Mouse (Mus musculus) heart, adult 8-10 months (tissue): Measurements from ENCODE around the gene Aldh1a3. TPM values are rescaled to one million over a fixed set of nuclear protein-coding genes. Genes with fewer than 3 reads are reported as not detected.

Experiments
- DNase-seq: peaks from one replicate; pipeline ENCODE4 v3.0.0; 2022; ENCODE audit warnings: low spot score
- total RNA-seq, 4 experiments: library from RNA; stranded (reverse); gene quantifications; 2 replicates each; pipeline ENCODE4 v1.2.4; 2022

Aldh1a3 gene
- total RNA-seq, 4 experiments from 2014 or later, result 0.90 to 1.4 (median 1.2) TPM

DNA sequence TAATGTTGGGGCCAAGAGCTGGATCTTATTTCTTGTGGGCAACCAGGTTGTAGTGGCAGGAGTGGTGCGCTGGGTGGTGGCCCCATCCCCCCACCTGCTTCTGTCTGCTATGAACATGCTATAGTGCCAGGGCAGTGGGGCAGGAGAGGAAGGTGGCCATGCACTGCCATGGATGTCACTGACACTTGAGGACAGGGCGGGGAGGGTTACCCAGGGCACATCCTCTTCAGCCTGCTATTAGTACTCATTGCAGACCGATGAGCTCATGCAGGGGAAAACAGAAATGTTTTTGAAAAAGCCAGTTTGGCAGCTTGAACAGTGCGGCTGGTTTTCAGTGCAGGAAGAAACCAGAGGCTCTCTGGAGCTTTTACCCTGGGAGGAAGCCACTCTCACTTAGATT is 10.5 kb downstream of the Aldh1a3 start:
- DNase-seq, result no peak

DNA sequence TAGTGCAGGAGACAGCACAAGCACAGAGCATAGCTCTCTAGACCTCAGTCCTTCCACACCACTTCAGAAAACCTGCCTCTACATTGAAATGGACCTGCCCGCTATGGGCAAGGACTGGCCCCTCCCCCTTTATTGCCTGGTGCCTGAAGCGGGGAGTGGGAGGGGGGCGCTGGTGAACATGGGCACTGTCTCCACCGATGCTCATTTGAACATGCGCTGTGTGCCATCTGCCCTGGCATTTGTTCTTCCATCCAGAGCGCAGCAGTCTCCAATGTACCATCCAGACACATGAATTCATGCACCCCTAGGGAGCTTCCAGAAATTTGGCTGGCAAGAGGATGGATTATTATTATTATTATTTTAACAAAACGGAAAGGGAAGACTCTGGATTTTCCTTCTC is 14.2 kb downstream of the Aldh1a3 start:
- no peak for DNase-seq

DNA sequence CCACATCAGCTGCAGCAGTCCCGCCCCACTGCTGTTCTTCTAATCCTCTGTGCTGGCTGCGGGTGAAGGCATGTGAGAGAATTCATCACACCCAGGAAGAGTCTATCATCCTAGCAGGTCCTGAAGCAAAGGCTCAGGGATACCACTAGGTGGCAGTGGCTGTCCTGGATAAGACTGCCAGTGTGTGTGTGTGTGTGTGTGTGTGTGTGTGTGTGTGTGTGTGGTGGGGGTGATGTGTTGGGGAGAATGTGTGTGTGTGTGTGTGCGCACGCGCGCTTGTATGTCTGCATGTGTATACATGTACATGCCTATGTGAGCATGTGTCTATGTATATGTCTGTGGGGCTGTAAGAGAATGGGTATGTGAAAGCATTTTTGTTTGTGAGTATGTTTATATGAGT is 17.9 kb downstream of the Aldh1a3 start:
- DNase-seq, result no peak

DNA sequence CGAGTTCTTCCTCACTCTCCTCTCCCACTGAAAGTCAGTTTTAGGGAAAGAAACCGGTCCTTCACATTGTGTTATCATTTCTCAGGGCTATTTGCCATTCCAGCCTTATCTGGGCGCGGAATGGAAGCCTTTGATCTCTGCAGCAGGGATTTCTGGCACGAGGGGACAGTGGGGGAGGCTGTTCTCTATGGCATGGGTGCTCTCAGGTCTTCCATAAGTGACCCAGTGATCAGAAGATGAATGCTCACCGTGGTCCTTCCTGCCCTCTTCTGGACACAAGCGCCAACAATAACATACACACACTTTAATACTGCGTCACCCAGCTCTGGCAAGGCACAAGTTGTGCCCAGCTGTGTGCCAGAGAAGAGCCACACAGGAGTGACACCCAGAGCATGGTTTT is 20.3 kb downstream of the Aldh1a3 start:
- DNase-seq, result no peak

DNA sequence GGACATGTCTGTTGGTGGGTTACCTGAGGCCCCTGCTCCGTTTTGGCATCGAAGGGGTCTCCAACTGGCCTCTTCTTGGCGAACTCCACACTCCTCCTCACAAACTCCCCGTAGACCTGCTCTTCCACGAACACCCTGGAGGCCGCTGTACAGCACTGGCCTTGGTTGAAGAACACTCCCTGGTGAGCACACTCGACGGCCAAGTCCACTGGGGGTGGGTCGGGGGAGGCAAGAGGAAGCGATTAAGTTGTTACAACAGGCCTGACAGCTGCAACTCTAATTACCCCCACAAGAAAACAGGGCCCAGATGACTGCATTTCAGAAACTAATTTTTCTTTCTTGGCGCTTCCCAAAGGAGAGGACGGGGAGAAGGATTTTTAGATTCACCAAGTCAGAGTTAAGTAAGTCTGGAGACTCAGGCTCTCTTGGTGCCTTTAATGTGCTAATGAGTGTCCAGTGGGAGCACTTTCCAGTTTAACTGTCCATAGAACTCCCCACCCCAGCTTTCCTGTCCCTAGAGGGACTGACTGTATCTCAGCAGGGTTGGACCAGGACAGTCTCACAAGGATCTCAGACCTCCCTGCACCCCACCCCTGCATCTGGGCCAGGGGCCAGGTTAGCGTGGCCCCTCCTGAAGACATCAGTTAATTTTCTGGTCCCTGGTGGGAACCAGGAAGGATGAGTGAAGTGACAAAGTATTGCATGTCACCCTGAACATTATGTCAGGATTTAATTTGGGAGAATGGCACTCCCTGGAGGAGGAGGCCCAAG is 21.2 kb downstream of the Aldh1a3 start:
- peak; percentile 24 for DNase-seq

DNA sequence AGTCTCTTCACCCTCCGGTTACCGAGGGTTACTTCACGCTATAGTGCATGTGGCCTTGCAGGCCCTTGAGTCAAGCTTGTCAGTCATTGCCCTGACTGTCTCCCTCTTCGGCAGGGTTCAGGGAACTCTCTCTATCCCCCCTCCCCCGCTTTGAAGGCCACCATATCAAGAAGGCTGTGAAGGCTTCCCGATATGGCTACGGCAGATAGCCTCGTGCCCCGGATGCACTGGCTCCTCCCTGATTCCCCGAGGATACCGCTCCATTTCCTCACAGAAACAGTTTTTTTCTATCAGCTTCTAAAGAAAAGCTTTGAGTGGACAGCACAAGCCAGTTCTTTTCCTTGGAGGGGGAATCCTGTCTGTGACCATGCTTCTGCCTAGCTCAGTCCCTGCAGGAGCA is 21.8 kb downstream of the Aldh1a3 start:
- no peak for DNase-seq

DNA sequence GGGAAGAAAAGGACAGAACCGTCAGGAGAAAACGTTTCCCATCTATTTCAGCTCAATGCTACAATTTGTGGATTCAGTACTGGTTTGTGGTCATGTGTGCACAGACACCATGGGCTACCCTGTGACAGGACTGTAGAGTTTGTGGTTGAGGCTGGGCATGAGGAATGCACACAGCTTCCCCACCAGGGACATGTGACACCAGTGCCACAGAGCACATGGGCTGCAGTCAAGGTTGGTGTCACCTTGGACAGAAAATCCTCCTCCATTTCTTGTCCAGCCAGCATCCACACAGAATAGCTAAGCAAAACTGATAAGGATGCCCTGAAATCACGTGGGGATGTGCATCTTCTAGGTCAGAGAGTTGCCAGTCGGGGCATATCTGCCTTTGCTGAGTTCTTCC is 22.5 kb downstream of the Aldh1a3 start:
- no peak for DNase-seq

DNA sequence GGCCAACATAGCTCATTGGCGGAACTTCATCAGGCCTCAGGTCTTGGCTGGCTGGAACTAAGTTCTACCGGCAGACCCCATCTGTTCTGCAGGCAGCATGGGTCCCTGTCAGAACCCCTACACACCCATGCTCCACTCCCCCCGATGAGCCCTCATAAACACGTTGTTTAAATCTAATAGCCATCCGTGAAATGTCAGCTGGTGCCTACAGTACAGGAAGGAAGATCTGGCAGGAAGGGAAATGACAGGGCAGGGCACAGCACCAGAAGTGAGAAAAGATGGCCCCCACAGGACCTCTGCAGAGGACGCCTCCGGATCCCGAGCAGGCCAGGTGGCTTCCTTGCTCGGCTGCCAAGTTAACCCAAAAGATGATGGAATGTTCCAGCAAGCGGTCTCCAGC is 23.2 kb downstream of the Aldh1a3 start:
- no peak for DNase-seq

DNA sequence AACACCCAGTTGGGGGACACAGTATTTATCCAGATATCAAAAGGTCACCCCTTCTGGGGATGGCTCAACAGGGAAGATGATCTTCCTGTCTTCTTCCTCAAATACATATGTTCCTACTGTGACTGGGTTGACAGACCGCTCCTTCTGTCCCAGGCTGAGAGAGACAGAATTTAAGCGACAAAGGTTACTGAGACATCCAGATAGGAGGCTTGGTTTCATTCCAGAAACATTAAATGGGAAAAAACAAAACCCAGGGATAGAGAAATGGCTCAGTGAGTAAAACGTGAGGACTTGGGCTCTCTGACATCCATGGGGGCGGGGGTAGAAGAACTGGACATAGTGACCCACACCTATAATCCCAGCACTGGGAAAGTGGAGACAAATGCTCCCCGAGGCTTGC is 24.4 kb downstream of the Aldh1a3 start:
- no peak for DNase-seq

DNA sequence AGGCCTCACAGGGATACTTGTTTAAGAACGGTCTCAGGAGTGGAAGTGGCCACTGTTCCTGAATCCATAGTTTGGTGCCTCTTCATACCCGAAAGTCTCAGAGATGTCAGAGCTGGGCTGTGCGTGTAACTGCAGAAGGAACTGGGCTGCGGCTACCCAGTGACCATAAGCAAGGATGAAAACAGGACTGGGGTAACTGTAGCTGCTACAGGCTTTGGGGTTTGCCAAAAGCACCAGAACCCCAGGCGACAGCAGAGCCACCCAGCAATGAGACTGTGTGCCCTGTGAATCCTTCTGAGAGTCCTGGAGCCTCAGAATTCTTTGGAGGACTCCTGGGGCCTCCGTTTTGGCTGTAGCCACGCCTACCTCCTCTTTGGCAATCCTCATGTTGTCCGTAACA is 25.7 kb downstream of the Aldh1a3 start:
- no peak for DNase-seq

DNA sequence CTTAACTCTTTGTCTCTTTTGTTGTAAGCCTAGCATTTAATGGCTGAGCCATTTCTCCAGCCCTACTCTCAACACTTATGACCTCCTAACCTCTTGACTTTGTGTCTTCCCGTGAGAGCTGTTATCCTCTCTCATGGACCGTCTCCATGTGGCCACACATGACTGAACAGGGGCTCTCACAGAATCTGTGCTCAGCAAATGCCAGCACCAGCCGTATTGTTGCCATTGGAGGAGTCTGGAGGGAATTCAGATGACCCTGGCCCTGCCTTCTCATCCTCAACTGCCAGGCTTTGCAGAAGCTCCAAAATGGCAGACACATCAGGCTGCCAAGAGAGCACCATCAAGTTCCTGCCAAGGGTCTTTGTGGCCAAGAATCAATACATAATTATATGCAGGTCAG is 30.0 kb downstream of the Aldh1a3 start:
- DNase-seq, result no peak

DNA sequence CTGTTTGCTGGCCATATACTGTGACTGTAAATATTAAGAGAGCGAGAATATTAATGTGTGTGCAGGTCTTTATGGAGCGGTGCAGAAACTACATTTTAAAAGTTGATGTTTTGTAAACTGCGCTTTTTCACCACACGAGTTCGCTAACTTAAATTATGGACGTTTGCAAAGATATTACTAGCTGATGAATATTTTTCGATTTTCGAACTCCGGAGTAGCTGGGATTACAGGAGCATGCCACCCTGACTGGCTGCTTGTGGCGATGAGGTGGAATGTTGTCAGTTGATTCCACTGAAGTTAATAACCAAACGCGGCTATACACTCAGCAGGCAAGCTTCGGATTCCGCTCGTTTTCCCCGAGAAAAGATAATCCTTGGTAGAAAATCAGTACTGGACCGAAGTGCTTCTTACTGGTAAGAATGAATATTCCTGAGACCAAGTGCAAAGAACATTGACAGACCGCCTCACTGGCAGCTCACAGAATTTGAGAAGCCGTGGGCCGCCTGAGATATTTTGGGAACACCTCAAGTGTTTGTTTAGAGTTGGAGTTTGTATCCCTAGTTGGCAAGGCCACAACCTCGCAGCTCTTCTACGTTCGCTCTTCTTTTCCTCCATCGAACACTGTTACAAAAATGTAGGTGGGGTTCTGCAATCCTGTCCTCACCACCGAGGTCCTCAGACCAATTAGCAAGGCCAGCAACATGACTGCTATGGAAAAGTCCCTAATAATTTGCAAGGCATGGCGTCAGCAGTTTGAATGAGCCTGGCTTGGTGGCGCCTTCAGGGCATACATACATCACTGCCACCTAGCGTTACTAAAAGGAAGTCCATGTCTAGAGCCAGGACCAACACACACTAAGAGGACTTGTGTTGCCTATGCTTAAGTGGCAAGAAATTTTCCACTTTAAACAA is 38.4 kb downstream of the Aldh1a3 start:
- peak; percentile 84 for DNase-seq

DNA sequence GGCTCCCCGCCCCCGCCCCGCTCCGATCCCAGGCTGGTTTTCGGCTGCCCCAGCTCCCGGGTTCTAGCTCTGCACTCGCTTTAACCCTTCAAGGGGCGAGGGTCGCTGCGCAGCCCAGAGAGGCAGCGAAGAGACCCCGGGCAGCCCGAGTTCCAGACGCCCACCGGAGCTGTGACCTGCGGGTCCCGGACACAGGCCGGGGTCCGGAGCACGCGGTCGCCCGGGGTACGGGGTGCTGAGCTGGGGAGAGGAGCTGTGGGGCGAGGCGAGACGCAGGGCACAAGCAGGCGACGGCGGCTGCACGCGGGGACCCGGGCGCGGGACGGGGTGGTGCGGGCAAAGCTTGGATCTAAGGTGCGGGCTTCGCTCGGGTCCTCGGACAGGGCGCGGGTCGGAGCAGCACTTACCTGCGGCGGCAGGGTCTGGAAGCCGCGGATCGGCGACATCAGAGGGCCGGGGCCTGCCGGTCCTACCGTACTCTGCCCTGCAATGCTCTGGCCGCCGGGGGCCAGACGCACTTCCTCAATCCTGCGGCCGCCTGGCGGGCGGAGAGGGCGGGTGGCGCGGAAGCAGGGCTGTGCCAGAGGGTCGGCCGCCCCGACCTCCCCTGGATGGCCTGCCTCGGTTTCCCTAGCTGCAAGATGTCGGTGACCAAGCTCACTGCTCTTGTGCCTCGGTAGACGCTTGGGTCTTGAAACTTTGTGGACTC is 39.4 kb downstream of the Aldh1a3 start, which contains the start of gene Lrrk1:
Gene Lrrk1, minus strand, starts transcription at position 538 of the 709 bp plus-strand sequence.
- DNase-seq, result peak; percentile 49

DNA sequence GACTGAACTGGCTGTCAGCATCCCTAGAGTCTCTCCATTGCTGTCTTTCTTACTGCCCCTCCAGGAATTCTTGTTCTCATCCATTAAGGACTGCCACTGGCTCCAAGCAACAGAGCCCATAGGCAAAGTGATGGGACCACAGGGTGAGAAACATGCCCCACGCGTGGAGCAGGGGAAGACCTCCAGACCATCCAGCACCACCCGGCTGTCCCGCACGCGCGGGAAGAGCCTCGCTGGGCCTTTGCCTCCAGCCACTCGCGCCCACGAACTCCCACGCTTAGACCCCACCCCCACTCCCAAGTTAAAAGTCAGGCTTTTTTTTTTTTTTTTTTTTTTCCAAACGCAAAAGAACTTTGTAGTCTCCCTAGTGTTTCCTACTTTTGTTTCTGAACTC is 39.9 kb downstream of the Aldh1a3 start:
- DNase-seq, result no peak

DNA sequence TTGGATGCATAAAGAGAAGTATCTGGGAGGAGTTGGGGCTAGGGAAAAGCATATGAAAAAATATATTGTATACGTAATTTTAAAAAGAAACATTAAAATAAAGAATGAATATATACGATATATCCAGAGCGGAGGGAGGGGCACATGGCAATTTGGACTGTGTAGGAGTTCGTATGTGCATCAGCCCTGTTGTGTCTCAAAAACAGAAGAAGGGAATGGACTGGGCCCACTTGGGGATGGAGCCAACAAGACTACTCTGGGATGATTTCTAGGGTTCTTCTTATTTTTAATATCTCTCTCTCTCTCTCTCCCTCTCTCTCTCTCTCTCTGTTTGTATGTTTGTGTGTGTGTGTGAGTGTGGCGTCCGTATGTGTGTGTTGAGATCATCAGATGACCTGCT is 40.9 kb downstream of the Aldh1a3 start:
- DNase-seq, result no peak

DNA sequence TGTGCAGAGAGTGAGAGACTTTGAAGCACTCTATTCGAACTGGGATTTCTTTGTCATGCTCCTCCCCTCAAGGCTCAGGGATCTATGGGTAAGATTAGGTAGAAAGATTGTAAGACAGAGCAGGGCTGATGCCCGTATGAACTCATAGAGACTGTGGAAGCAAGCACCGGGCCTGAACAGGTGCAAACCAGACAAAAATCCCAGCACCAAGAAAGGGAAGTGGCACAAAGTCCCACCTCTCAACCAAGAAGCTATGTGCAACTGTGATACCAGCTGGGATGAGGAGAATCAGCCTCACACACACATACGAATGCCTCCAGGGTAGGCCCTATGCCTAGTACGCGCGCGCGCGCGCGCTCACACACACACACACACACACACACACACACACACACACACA is 41.5 kb downstream of the Aldh1a3 start:
- DNase-seq, result no peak

DNA sequence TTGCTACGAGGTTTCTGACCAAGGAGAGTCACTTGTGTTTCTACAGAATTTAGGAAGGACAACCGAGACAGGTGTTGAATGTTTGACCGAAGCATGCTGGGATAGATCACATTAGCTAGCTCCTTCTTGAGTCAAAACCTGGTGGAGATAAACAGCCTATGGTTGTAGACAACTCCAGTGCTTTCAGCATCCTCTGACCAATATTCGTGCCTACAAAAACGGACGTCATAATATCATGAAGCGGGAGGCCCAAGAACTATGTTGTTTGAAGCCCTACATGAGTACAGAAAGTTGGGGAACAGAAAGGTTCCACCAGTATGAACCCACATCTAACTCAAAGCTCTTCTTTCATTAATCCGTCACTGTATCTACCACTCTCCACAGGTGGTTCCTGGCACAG is 42.4 kb downstream of the Aldh1a3 start:
- no peak for DNase-seq

DNA sequence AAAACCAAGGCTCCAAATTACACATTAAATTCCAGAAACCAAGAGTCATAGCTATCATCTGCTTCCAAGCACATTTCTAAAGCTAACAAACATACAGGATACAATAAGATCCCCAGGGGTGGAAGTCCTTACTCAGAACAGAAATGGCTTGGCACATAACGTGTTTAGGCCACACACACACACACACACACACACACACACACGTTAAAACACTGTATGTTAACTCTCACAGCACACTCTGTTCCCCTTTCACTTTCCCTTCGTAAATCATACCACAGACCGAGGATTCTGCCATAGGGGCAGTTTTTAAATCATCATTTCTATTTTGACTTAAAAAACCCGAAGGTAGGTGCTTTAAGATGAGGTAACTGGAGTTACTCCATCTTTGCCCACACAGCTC is 43.1 kb downstream of the Aldh1a3 start:
- peak; percentile 33 for DNase-seq

DNA sequence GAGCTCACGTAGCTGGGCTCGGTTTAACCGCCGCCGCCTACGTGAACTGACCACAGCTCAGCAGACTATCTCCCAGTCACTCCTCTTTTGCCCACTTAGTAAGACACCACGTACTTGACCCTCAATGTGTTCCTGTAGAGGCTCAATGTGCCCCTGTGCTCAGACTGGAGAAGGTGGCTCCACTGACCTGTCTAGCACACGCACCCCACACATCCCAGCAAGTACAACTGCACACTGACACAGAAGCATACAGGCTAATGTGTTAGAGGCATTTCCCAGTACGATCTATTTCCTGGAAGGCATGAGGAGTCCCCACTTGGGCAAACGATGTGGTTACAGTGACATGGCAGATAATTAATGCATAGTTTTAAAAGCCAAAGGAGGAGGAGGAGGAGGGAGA is 50.8 kb downstream of the Aldh1a3 start:
- no peak for DNase-seq

DNA sequence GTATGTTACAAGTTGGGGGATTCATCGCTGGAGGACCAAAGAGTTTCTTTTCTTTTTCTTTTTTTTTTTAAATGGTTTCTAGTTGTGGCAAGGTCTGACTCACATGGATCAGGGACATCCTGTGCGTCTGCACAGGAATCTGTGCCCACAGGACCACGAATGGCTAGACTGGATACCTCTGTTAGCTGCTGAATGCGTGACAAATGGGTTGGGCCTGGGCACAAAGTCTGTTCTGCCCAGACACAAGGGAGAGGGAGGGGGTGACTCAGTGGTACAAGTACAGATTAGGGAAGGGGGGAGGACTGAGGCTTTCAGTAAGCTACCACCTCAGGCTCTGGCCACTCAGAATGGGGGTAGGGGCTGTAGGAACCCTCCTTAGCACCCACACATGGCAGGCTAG is 51.6 kb downstream of the Aldh1a3 start:
- DNase-seq, result no peak

DNA sequence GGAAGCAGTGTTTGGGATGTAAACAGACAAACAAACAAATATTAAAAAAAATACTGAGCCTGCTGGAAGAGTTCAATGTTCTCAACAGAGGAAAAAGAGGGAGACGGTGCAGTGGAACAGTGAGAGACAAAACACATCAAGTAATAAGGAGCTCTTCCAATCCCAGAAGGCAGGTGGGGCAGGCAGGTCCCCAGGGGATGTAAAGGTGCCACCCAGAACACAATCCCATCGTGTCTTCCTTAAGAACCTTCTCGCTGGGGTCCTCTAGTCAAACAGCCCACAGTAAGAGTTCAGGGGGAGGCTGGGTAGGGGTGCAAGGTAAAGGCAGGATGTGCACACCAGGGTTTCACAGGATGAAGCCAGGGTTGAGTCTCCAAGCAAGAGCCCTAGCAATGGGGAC is 53.9 kb downstream of the Aldh1a3 start:
- no peak for DNase-seq

DNA sequence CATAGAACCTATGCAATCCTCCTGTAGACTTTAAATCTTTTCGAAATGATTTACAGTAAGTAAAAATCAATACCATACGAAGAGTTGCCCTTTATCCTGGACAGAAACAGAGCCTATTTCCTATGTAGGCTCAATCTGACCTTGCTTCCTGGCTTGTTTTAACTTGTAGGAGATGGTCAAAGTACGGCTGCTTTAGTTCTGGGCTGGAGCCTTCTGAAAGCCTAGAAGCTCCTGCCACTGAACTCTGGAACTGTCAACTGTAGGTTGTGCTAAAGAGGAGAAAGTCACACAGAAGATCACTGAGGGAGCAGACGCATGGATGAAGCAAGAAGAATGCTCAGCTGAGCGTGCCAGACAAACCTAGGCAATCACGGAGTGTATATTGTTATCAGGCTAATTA is 56.3 kb downstream of the Aldh1a3 start:
- DNase-seq, result no peak
